Mouse (Mus musculus) limb, embryonic 15.5 days (tissue): Measurements from ENCODE around the gene Tdrd6. TPM values are rescaled to one million over a fixed set of nuclear protein-coding genes. Genes with fewer than 3 reads are reported as not detected.
A peak's percentile ranks its signal among the peaks of the same experiment; 100 is the strongest.

Experiments
- ATAC-seq: fragments of 200-750 bp; cut with Nextera tagmentation; 2 replicates; pipeline ENCODE4 v1.8.0; 2017; ENCODE audit warnings: low read depth, moderate TSS enrichment; ENCODE audit not compliant: insufficient number of reproducible peaks, low FRiP score, low TSS enrichment
- H3K27ac ChIP-seq: fragments of 300-500 bp; sonication (generic); 2 replicates; pipeline ENCODE4 v1.5.1; 2015; ENCODE audit warnings: moderate library complexity, mild to moderate bottlenecking, inconsistent platforms
- H3K27me3 ChIP-seq: fragments of 300-500 bp; sonication (generic); 2 replicates; pipeline ENCODE4 v1.6.1; 2015; ENCODE audit warnings: inconsistent platforms
- H3K36me3 ChIP-seq: fragments of 300-500 bp; sonication (generic); 2 replicates; pipeline ENCODE4 v1.6.1; 2015; ENCODE audit warnings: inconsistent platforms
- H3K4me1 ChIP-seq: fragments of 300-500 bp; sonication (generic); 2 replicates; pipeline ENCODE4 v1.6.1; 2015; ENCODE audit warnings: inconsistent platforms
- H3K4me2 ChIP-seq: fragments of 300-500 bp; sonication (generic); 2 replicates; pipeline ENCODE4 v1.6.1; 2015; ENCODE audit warnings: mild to moderate bottlenecking, inconsistent platforms
- H3K4me3 ChIP-seq: fragments of 300-500 bp; sonication (generic); 2 replicates; pipeline ENCODE4 v1.5.1; 2015; ENCODE audit warnings: mild to moderate bottlenecking, inconsistent platforms
- H3K9ac ChIP-seq: fragments of 300-500 bp; sonication (generic); 2 replicates; pipeline ENCODE4 v1.6.1; 2015; ENCODE audit warnings: inconsistent platforms
- H3K9me3 ChIP-seq: fragments of 300-500 bp; sonication (generic); 2 replicates; pipeline ENCODE4 v1.6.1; 2016; ENCODE audit warnings: inconsistent platforms
- WGBS: fragments of 180-500 bp; shearing (Covaris S2); methylation state at CpG from one replicate; pipeline ENCODE4 v1.1.7; 2015; 5-methylcytosine and 5-hydroxymethylcytosine counted together
- polyA plus RNA-seq: library from polyadenylated mRNA; unstranded; fragments of >200 nt; fragmentation: Nextera tagmentation; extraction: Ambion mirVana; gene quantifications from 2 replicates; pipeline ENCODE4 v1.2.1, GENCODE M21; 2015

Tdrd6 gene
- polyA plus RNA-seq, 1 experiment from 2014 or later = 0.14 TPM

- no peak overlapping the region for H3K27ac ChIP-seq
- H3K27me3 ChIP-seq = no peaks in the 10 kb centered on the region
- no peaks in the 10 kb centered on the region for H3K36me3 ChIP-seq
- ATAC-seq = no peak
- no peaks in the 10 kb centered on the region for H3K9me3 ChIP-seq
- no peak overlapping the region for H3K4me3 ChIP-seq
- H3K4me2 ChIP-seq = no peak overlapping the region
- 9% methylated on average over 3 of the region's 3 CpGs for WGBS
- no peaks in the 10 kb centered on the region for H3K4me1 ChIP-seq
- H3K9ac ChIP-seq = no peak overlapping the region
These were observed 23.4 kb downstream of the Tdrd6 start for GRCm38 (mm10) chr17:43606704-43607103.

- Histone ChIP-seq H3K4me3 (no peak overlapping the region), H3K9ac (no peak overlapping the region), H3K36me3 (no peaks in the 10 kb centered on the region), H3K27me3 (no peaks in the 10 kb centered on the region), H3K27ac (no peak overlapping the region), H3K4me2 (no peak overlapping the region), H3K9me3 (no peaks in the 10 kb centered on the region), H3K4me1 (no peaks in the 10 kb centered on the region)
- no peak for ATAC-seq
- 62% methylated on average over 4 of the region's 4 CpGs for WGBS
These were observed 31.4 kb downstream of the Tdrd6 start for GRCm38 (mm10) chr17:43598706-43599105.

GRCm38 (mm10) chr17:43597742-43598141 is 32.4 kb downstream of the Tdrd6 start:
- no peak for ATAC-seq
- 95% methylated on average over 2 of the region's 2 CpGs for WGBS

GRCm38 (mm10) chr17:43592296-43593291 is 37.5 kb downstream of the Tdrd6 start:
- Histone ChIP-seq H3K27me3 (no peaks in the 10 kb centered on the region), H3K9me3 (no peaks in the 10 kb centered on the region), H3K9ac (no peak overlapping the region), H3K36me3 (no peaks in the 10 kb centered on the region), H3K4me2 (no peak overlapping the region), H3K4me1 (no peaks in the 10 kb centered on the region), H3K27ac (no peak overlapping the region), H3K4me3 (no peak overlapping the region)
- 85% methylated on average over 21 of the region's 21 CpGs for WGBS
- no peak for ATAC-seq

More at GRCm38 (mm10) chr17:43597742-43598141, 32.4 kb downstream of the Tdrd6 start:
- Histone ChIP-seq H3K9me3 (no peaks in the 10 kb centered on the region), H3K27ac (no peak overlapping the region), H3K4me2 (no peak overlapping the region), H3K27me3 (no peaks in the 10 kb centered on the region), H3K4me3 (no peak overlapping the region), H3K36me3 (no peaks in the 10 kb centered on the region), H3K9ac (no peak overlapping the region), H3K4me1 (no peaks in the 10 kb centered on the region)

- Histone ChIP-seq H3K4me3 (no peak overlapping the region), H3K36me3 (no peaks in the 10 kb centered on the region), H3K9me3 (no peaks in the 10 kb centered on the region), H3K4me2 (no peak overlapping the region), H3K9ac (no peak overlapping the region), H3K27me3 (no peaks in the 10 kb centered on the region), H3K27ac (no peak overlapping the region), H3K4me1 (no peaks in the 10 kb centered on the region)
- ATAC-seq = no peak
- whole genome bisulfite sequencing = 90% methylated on average over 5 of the region's 5 CpGs
These were observed 39.6 kb downstream of the Tdrd6 start for GRCm38 (mm10) chr17:43590531-43590930.

DNA sequence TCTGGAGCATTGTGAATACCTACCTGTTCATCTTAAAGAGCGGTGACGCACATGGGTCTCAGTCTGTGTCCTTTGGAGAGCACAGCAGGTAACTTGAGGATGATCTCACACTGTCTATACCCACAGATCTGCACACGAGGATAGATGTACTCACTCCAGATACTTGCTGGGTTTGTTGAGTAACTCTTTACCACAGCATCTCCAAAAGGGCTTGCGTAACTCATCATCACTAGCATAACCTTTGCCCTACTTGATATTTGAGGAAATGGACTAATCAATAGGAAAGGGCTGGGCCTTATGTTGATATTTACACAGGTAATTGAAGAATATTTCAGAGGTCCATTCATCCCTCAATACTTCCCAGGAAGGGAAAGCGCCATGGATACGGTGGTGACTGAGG is 40.3 kb downstream of the Tdrd6 start:
- H3K27me3 ChIP-seq = no peaks in the 10 kb centered on the region
- H3K9me3 ChIP-seq = no peaks in the 10 kb centered on the region
- no peak for ATAC-seq
- H3K4me3 ChIP-seq = no peak overlapping the region
- H3K9ac ChIP-seq = no peak overlapping the region
- 88% methylated on average over 6 of the region's 6 CpGs for WGBS
- H3K27ac ChIP-seq = no peak overlapping the region
- no peak overlapping the region for H3K4me2 ChIP-seq
- no peaks in the 10 kb centered on the region for H3K4me1 ChIP-seq
- H3K36me3 ChIP-seq = no peaks in the 10 kb centered on the region

- ATAC-seq = no peak
- no peak overlapping the region for H3K27ac ChIP-seq
- H3K4me2 ChIP-seq = no peak overlapping the region
- H3K4me3 ChIP-seq = no peak overlapping the region
- H3K9ac ChIP-seq = no peak overlapping the region
- H3K27me3 ChIP-seq = no peaks in the 10 kb centered on the region
- H3K4me1 ChIP-seq = peaks cover 5% of the 10 kb centered on the region; the same call in 1 of the 2 replicates
- WGBS = 80% methylated on average over 2 of the region's 2 CpGs
- no peaks in the 10 kb centered on the region for H3K36me3 ChIP-seq
- H3K9me3 ChIP-seq = no peaks in the 10 kb centered on the region
These were observed 42.8 kb downstream of the Tdrd6 start for GRCm38 (mm10) chr17:43587278-43587677.

- Histone ChIP-seq H3K27me3 (no peaks in the 10 kb centered on the region), H3K27ac (no peak overlapping the region), H3K4me3 (no peak overlapping the region), H3K36me3 (no peaks in the 10 kb centered on the region), H3K9ac (no peak overlapping the region), H3K4me1 (peaks cover 10% of the 10 kb centered on the region; the same call in 1 of the 2 replicates), H3K9me3 (no peaks in the 10 kb centered on the region), H3K4me2 (no peak overlapping the region)
- WGBS = 64% methylated on average over 7 of the region's 7 CpGs
- no peak for ATAC-seq
These were observed 45.3 kb downstream of the Tdrd6 start for GRCm38 (mm10) chr17:43584771-43585170.

GRCm38 (mm10) chr17:43581012-43581467 is 49.1 kb downstream of the Tdrd6 start:
- no peaks in the 10 kb centered on the region for H3K27me3 ChIP-seq
- no peaks in the 10 kb centered on the region for H3K36me3 ChIP-seq
- no peak overlapping the region for H3K9ac ChIP-seq
- ATAC-seq = no peak
- peaks cover 10% of the 10 kb centered on the region; the same call in 1 of the 2 replicates for H3K4me1 ChIP-seq
- 25% methylated on average over 8 of the region's 8 CpGs for WGBS
- no peak overlapping the region for H3K4me2 ChIP-seq
- H3K4me3 ChIP-seq = no peak overlapping the region
- no peaks in the 10 kb centered on the region for H3K9me3 ChIP-seq
- peak overlapping the region; percentile 27; the same call in 1 of the 2 replicates for H3K27ac ChIP-seq

GRCm38 (mm10) chr17:43580456-43580855 is 49.6 kb downstream of the Tdrd6 start:
- WGBS = 19% methylated on average over 3 of the region's 3 CpGs
- H3K27ac ChIP-seq = 0 out of 2 replicates have a peak overlapping the region, but pooled peaks have one; percentile 27
- H3K4me3 ChIP-seq = no peak overlapping the region
- no peak overlapping the region for H3K4me2 ChIP-seq
- no peaks in the 10 kb centered on the region for H3K36me3 ChIP-seq
- no peaks in the 10 kb centered on the region for H3K27me3 ChIP-seq
- peaks cover 10% of the 10 kb centered on the region; the same call in 1 of the 2 replicates for H3K4me1 ChIP-seq
- H3K9me3 ChIP-seq = no peaks in the 10 kb centered on the region
- H3K9ac ChIP-seq = no peak overlapping the region
- ATAC-seq = no peak

GRCm38 (mm10) chr17:43573624-43574073 is 56.5 kb downstream of the Tdrd6 start:
- 39% methylated on average over 3 of the region's 3 CpGs for WGBS
- H3K36me3 ChIP-seq = no peaks in the 10 kb centered on the region
- H3K4me1 ChIP-seq = peaks cover 3% of the 10 kb centered on the region; the same call in 1 of the 2 replicates
- H3K27me3 ChIP-seq = no peaks in the 10 kb centered on the region
- H3K4me3 ChIP-seq = no peak overlapping the region
- no peak overlapping the region for H3K9ac ChIP-seq
- no peak overlapping the region for H3K4me2 ChIP-seq
- no peak overlapping the region for H3K27ac ChIP-seq
- no peaks in the 10 kb centered on the region for H3K9me3 ChIP-seq
- ATAC-seq = no peak

DNA sequence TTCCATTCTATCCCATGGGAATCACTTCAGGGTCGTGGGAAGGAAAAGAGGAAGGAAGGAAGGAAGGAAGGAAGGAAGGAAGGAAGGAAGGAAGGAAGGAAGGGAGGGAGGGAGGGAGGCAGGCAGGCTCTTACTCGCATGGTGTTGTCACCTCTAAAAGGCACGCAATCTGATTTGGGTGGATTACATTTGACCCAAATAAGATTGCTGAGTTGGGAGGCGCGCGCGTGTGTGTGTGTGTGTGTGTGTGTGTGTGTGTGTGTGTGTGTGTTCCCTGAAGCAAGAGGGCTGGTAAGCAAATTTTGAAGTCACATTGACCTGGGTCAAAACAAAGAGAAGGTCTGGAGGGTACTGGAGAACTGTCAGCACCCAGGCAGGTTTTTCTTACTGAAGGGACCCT is 60.8 kb downstream of the Tdrd6 start:
- H3K4me3 ChIP-seq = no peak overlapping the region
- ATAC-seq = no peak
- WGBS = 54% methylated on average over 7 of the region's 7 CpGs

More for the DNA sequence above, 60.8 kb downstream of the Tdrd6 start:
- no peak overlapping the region for H3K9ac ChIP-seq
- no peak overlapping the region for H3K27ac ChIP-seq
- peaks cover 11% of the 10 kb centered on the region for H3K4me1 ChIP-seq
- H3K27me3 ChIP-seq = no peaks in the 10 kb centered on the region
- no peaks in the 10 kb centered on the region for H3K36me3 ChIP-seq
- H3K4me2 ChIP-seq = no peak overlapping the region
- H3K9me3 ChIP-seq = no peaks in the 10 kb centered on the region
